Mouse (Mus musculus): ENCODE results near the gene Tmeff2. TPM values are rescaled to one million over a fixed set of nuclear protein-coding genes. Genes with fewer than 3 reads are reported as not detected.

The Tmeff2 gene
- polyA plus RNA-seq, 1 experiment from 2014 or later: 3.0 TPM

- DNase-seq (ENCODE audit: low spot score): no peak
- Histone ChIP-seq H3K4me1 (ENCODE audit: insufficient read depth, low read depth, low read length) (no peaks in the 10 kb centered on the region), H3K4me3 (ENCODE audit: low read depth, low read length) (no peak overlapping the region), H3K27ac (ENCODE audit: low read length) (no peak overlapping the region), H3K36me3 (ENCODE audit: insufficient read depth, low read length) (no peaks in the 10 kb centered on the region), H3K9me3 (ENCODE audit: low read length) (no peaks in the 10 kb centered on the region), H3K9ac (replicated peaks; ENCODE audit: low read depth) (no peak overlapping the region), H3K4me2 (replicated peaks; ENCODE audit: low read depth, low read length) (no peak overlapping the region), H3K27me3 (replicated peaks; ENCODE audit: insufficient read depth, low read length) (no peaks in the 10 kb centered on the region)
- WGBS: 88% methylated on average over 2 of the region's 2 CpGs
- no peak for ATAC-seq
- TF ChIP-seq EP300 (IDR thresholded peaks at IDR 0.05) (no peak), CTCF (IDR thresholded peaks at IDR 0.05) (no peak)
These were observed 168.8 kb downstream of the Tmeff2 start for GRCm38 (mm10) chr1:51069288-51069687.

GRCm38 (mm10) chr1:51074076-51074475, 173.6 kb downstream of the Tmeff2 start:
- H3K4me2 ChIP-seq (replicated peaks; ENCODE audit: low read depth, low read length): no peak overlapping the region
- H3K36me3 ChIP-seq (ENCODE audit: insufficient read depth, low read length): no peaks in the 10 kb centered on the region
- DNase-seq (ENCODE audit: low spot score) (no peak), ATAC-seq (no peak)
- no peaks in the 10 kb centered on the region for H3K9me3 ChIP-seq (ENCODE audit: low read length)
- no peak overlapping the region for H3K9ac ChIP-seq (replicated peaks; ENCODE audit: low read depth)
- no peak overlapping the region for H3K27ac ChIP-seq (ENCODE audit: low read length)
- TF ChIP-seq EP300 (IDR thresholded peaks at IDR 0.05) (no peak), CTCF (IDR thresholded peaks at IDR 0.05) (no peak)
- no peaks in the 10 kb centered on the region for H3K27me3 ChIP-seq (replicated peaks; ENCODE audit: insufficient read depth, low read length)
- 82% methylated on average over 3 of the region's 3 CpGs for WGBS
- no peaks in the 10 kb centered on the region for H3K4me1 ChIP-seq (ENCODE audit: insufficient read depth, low read depth, low read length)
- H3K4me3 ChIP-seq (ENCODE audit: low read depth, low read length): no peak overlapping the region

- Histone ChIP-seq H3K4me2 (replicated peaks; ENCODE audit: low read depth, low read length) (no peak overlapping the region), H3K27ac (ENCODE audit: low read length) (no peak overlapping the region), H3K9ac (replicated peaks; ENCODE audit: low read depth) (no peak overlapping the region), H3K4me1 (ENCODE audit: insufficient read depth, low read depth, low read length) (no peaks in the 10 kb centered on the region), H3K4me3 (ENCODE audit: low read depth, low read length) (no peak overlapping the region), H3K9me3 (ENCODE audit: low read length) (no peaks in the 10 kb centered on the region), H3K36me3 (ENCODE audit: insufficient read depth, low read length) (no peaks in the 10 kb centered on the region), H3K27me3 (replicated peaks; ENCODE audit: insufficient read depth, low read length) (no peaks in the 10 kb centered on the region)
- TF ChIP-seq CTCF (IDR thresholded peaks at IDR 0.05) (no peak), EP300 (IDR thresholded peaks at IDR 0.05) (no peak)
- 77% methylated on average over 15 of the region's 15 CpGs for WGBS
- DNase-seq (ENCODE audit: low spot score) (no peak), ATAC-seq (no peak)
These were observed 175.6 kb downstream of the Tmeff2 start for GRCm38 (mm10) chr1:51075785-51076771.

GRCm38 (mm10) chr1:51088921-51089320, 188.5 kb downstream of the Tmeff2 start:
- Histone ChIP-seq H3K9me3 (ENCODE audit: low read length) (no peaks in the 10 kb centered on the region), H3K27me3 (replicated peaks; ENCODE audit: insufficient read depth, low read length) (no peaks in the 10 kb centered on the region), H3K4me3 (ENCODE audit: low read depth, low read length) (no peak overlapping the region), H3K4me2 (replicated peaks; ENCODE audit: low read depth, low read length) (no peak overlapping the region), H3K27ac (ENCODE audit: low read length) (no peak overlapping the region), H3K4me1 (ENCODE audit: insufficient read depth, low read depth, low read length) (no peaks in the 10 kb centered on the region), H3K36me3 (ENCODE audit: insufficient read depth, low read length) (no peaks in the 10 kb centered on the region), H3K9ac (replicated peaks; ENCODE audit: low read depth) (no peak overlapping the region)
- DNase-seq (ENCODE audit: low spot score): peak; percentile 40
- TF ChIP-seq EP300 (IDR thresholded peaks at IDR 0.05) (peak; percentile 81), CTCF (IDR thresholded peaks at IDR 0.05) (no peak)
- 46% methylated on average over 2 of the region's 2 CpGs for WGBS
- peak; percentile 78 for ATAC-seq

- TF ChIP-seq CTCF (IDR thresholded peaks at IDR 0.05) (no peak), EP300 (IDR thresholded peaks at IDR 0.05) (no peak)
- DNase-seq (ENCODE audit: low spot score): no peak
- 96% methylated on average over 3 of the region's 3 CpGs for WGBS
- Histone ChIP-seq H3K27me3 (replicated peaks; ENCODE audit: insufficient read depth, low read length) (no peaks in the 10 kb centered on the region), H3K4me3 (ENCODE audit: low read depth, low read length) (no peak overlapping the region), H3K27ac (ENCODE audit: low read length) (no peak overlapping the region), H3K4me2 (replicated peaks; ENCODE audit: low read depth, low read length) (no peak overlapping the region), H3K36me3 (ENCODE audit: insufficient read depth, low read length) (no peaks in the 10 kb centered on the region), H3K9ac (replicated peaks; ENCODE audit: low read depth) (no peak overlapping the region), H3K9me3 (ENCODE audit: low read length) (no peaks in the 10 kb centered on the region), H3K4me1 (ENCODE audit: insufficient read depth, low read depth, low read length) (peaks cover under 1% of the 10 kb centered on the region; the same call in 1 of the 2 replicates)
- ATAC-seq: no peak
These were observed 189.4 kb downstream of the Tmeff2 start for GRCm38 (mm10) chr1:51089803-51090202.

- H3K4me1 ChIP-seq (ENCODE audit: insufficient read depth, low read depth, low read length): peaks cover 3% of the 10 kb centered on the region; the same call in 1 of the 2 replicates
- H3K9ac ChIP-seq (replicated peaks; ENCODE audit: low read depth): no peak overlapping the region
- TF ChIP-seq EP300 (IDR thresholded peaks at IDR 0.05) (no peak), CTCF (IDR thresholded peaks at IDR 0.05) (no peak)
- 78% methylated on average over 4 of the region's 4 CpGs for WGBS
- no peak for ATAC-seq
- no peaks in the 10 kb centered on the region for H3K27me3 ChIP-seq (replicated peaks; ENCODE audit: insufficient read depth, low read length)
- H3K9me3 ChIP-seq (ENCODE audit: low read length): no peaks in the 10 kb centered on the region
- no peak overlapping the region for H3K27ac ChIP-seq (ENCODE audit: low read length)
- H3K36me3 ChIP-seq (ENCODE audit: insufficient read depth, low read length): no peaks in the 10 kb centered on the region
- no peak for DNase-seq (ENCODE audit: low spot score)
- no peak overlapping the region for H3K4me2 ChIP-seq (replicated peaks; ENCODE audit: low read depth, low read length)
- no peak overlapping the region for H3K4me3 ChIP-seq (ENCODE audit: low read depth, low read length)
These were observed 189.8 kb downstream of the Tmeff2 start for GRCm38 (mm10) chr1:51090212-51090761.
